Mouse (Mus musculus): ENCODE results near the gene Ccdc8. TPM values are rescaled to one million over a fixed set of nuclear protein-coding genes. Genes with fewer than 3 reads are reported as not detected.

Gene Ccdc8
- polyA plus RNA-seq, 1 experiment from 2014 or later = 0.04 TPM

DNA sequence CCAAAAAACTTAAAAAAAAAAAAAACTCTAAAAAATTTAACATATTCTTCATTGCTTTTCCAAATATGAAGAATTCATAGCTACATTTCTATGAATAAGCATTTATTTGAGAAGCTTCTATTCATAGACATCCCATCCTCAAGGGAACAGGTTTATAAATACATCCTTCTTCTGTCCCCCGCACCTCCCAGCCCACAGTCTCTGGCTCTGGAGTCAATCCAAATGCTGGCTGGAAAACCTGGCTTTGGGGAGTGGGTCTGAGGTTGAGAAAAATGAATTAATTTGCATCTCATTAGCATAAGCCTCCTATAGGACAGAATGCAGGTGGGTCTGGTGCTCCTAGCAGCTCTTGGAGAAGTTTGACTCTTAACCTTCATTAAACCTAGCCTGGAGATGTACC, 53.2 kb downstream of the Ccdc8 start:
- ChIA-PET POLR2A (interaction anchor here (1.2 kb wide), 1 partner anchor 14 kb away, joined by 3 read pairs; no protein-coding TSS in a partner anchor), CTCF (interaction anchor here (1.0 to 1.4 kb wide), 3 partner anchors 43 to 113 kb away, joined by 3 to 4 read pairs (median 3); no protein-coding TSS in a partner anchor)
- in situ Hi-C loops (cut with MboI; ENCODE audit: low pct_unique_long_range_greater_than_20kb) = no loop called here
- DNase-seq (ENCODE audit: low read depth, low spot score) = no peak
- no peak for TF ChIP-seq CTCF (IDR thresholded peaks at IDR 0.05)
- peaks cover 4% of the 10 kb centered on the region for H3K27me3 ChIP-seq
- no peak for ATAC-seq

Other genes starting within 250 kb of the Ccdc8 start
- 69.5 TPM for gene Slc1a5, start 211.4 kb upstream of the Ccdc8 start, polyA plus RNA-seq (2021)
- 90.0 TPM for gene Strn4, start 176.8 kb upstream of the Ccdc8 start, polyA plus RNA-seq (2021)
- gene Fkrp, start 176.0 kb upstream of the Ccdc8 start, polyA plus RNA-seq (2021) = 33.4 TPM
- 15.3 TPM for gene Prkd2, start 149.8 kb upstream of the Ccdc8 start, polyA plus RNA-seq (2021)
- gene Dact3, start 117.4 kb upstream of the Ccdc8 start, polyA plus RNA-seq (2021) = 2.2 TPM
- 0.09 TPM for gene Gng8, start 100.9 kb upstream of the Ccdc8 start, polyA plus RNA-seq (2021)
- gene Ptgir, start 86.2 kb upstream of the Ccdc8 start, polyA plus RNA-seq (2021) = not detected
- gene Calm3, start 68.6 kb upstream of the Ccdc8 start, polyA plus RNA-seq (2021) = 237 TPM
- gene Pnmal2, start 48.0 kb upstream of the Ccdc8 start, polyA plus RNA-seq (2021) = 11.2 TPM
- gene Pnmal1, start 33.0 kb upstream of the Ccdc8 start, polyA plus RNA-seq (2021) = not detected
- 0.03 TPM for gene Gm42372, start 9.6 kb upstream of the Ccdc8 start, polyA plus RNA-seq (2021)
- gene Ppp5c, start 35.2 kb downstream of the Ccdc8 start, polyA plus RNA-seq (2021) = 106 TPM
- 0.01 TPM for gene Hif3a, start 69.7 kb downstream of the Ccdc8 start, polyA plus RNA-seq (2021)
- gene Psg16, start 81.3 kb downstream of the Ccdc8 start, polyA plus RNA-seq (2021) = 0.32 TPM
- not detected for gene Ceacam3, start 157.6 kb downstream of the Ccdc8 start, polyA plus RNA-seq (2021)
- not detected for gene Psg29, start 210.8 kb downstream of the Ccdc8 start, polyA plus RNA-seq (2021)

All from Patski (cell line).